Mouse (Mus musculus): ENCODE measurements around the gene Cabp7.

DNA sequence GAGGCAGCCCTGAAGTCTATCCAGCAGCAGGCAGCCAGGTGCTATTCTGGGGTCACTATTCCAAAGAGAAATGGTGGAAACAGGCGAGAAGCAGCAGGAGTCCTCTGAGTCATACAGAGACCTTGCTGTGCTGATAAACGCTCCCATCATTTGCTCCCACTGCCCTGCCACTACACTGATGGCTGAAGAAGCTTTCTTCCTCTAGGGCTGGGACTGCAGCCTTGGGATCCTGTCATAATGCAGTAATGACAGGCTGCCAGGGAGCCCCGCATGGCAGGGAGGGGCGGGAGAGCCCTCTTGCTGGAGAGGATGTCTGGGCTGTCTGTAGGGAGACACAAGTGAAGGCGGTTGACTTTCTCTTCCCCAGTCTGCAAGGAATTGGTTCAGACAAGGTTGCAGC, 17.9 kb upstream of the Cabp7 start:
- TF ChIP-seq POLR2A (IDR thresholded peaks at IDR 0.05; ENCODE audit: borderline replicate concordance, extremely low read depth, low read depth, low read length) (no peak), CTCF (IDR thresholded peaks at IDR 0.05; ENCODE audit: insufficient read depth, low read length) (no peak)
